Mouse (Mus musculus): ENCODE results near the gene Wdfy1. TPM values are rescaled to one million over a fixed set of nuclear protein-coding genes. Genes with fewer than 3 reads are reported as not detected.

The Wdfy1 gene
- polyA plus RNA-seq, 2 experiments, result 20.8 to 31.1 TPM

GRCm38 (mm10) chr1:79764483-79764882 is 11.5 kb downstream of the Wdfy1 start:
- no peak for TF ChIP-seq POLR2A (IDR thresholded peaks at IDR 0.05; ENCODE audit: borderline replicate concordance, extremely low read depth, insufficient read depth, insufficient read length)
- Histone ChIP-seq H3K9me3 (ENCODE audit: control insufficient read depth, low read length) (no peaks in the 10 kb centered on the region), H3K9ac (ENCODE audit: low read depth, low read length, severe bottlenecking) (no peak overlapping the region), H3K4me3 (replicated peaks; ENCODE audit: low read length) (no peak overlapping the region), H3K36me3 (ENCODE audit: control insufficient read depth, insufficient read depth, low read length) (no peaks in the 10 kb centered on the region), H3K27ac (replicated peaks; ENCODE audit: low read depth, low read length) (no peak overlapping the region), H3K27me3 (ENCODE audit: control insufficient read depth, insufficient read depth, low read length) (no peaks in the 10 kb centered on the region), H3K4me1 (ENCODE audit: control insufficient read depth, insufficient read depth, low read length) (peaks cover 11% of the 10 kb centered on the region), H3K4me2 (replicated peaks; ENCODE audit: low read depth, low read length, severe bottlenecking) (no peak overlapping the region)
- no peak for ATAC-seq (ENCODE audit: low FRiP score, low read depth)
- DNase-seq (ENCODE audit: low spot score), result no peak
- 89% methylated on average over 1 of the region's 1 CpGs for WGBS

DNA sequence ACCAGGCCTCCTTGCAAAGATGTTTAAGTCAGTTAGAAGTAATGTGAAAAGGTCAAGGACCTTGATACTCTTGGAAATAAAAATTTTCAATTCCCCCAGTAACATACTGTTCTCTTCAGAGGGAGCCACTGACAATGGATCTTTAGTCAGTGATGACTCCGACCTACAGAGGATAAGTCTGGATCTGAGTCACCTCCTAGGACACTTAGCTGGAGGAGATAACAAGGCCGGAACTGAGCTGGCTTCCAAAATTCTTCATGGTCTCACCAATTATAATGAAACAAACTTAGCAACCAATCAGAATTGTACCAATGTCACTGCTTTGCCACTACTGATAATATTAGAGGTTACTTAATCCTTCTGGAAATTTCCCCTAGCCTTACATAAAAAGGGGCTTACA is 11.9 kb downstream of the Wdfy1 start:
- DNase-seq (ENCODE audit: low spot score) (no peak), ATAC-seq (ENCODE audit: low FRiP score, low read depth) (no peak)
- Histone ChIP-seq H3K36me3 (ENCODE audit: control insufficient read depth, insufficient read depth, low read length) (no peaks in the 10 kb centered on the region), H3K9me3 (ENCODE audit: control insufficient read depth, low read length) (no peaks in the 10 kb centered on the region), H3K4me1 (ENCODE audit: control insufficient read depth, insufficient read depth, low read length) (peaks cover 11% of the 10 kb centered on the region), H3K4me3 (replicated peaks; ENCODE audit: low read length) (no peak overlapping the region), H3K4me2 (replicated peaks; ENCODE audit: low read depth, low read length, severe bottlenecking) (no peak overlapping the region), H3K9ac (ENCODE audit: low read depth, low read length, severe bottlenecking) (no peak overlapping the region), H3K27ac (replicated peaks; ENCODE audit: low read depth, low read length) (no peak overlapping the region), H3K27me3 (ENCODE audit: control insufficient read depth, insufficient read depth, low read length) (no peaks in the 10 kb centered on the region)
- TF ChIP-seq POLR2A (IDR thresholded peaks at IDR 0.05; ENCODE audit: borderline replicate concordance, extremely low read depth, insufficient read depth, insufficient read length), result no peak
- 89% methylated on average over 2 of the region's 2 CpGs for WGBS

- no peak overlapping the region for H3K9ac ChIP-seq (ENCODE audit: low read depth, low read length, severe bottlenecking)
- no peak for TF ChIP-seq POLR2A (IDR thresholded peaks at IDR 0.05; ENCODE audit: borderline replicate concordance, extremely low read depth, insufficient read depth, insufficient read length)
- peaks cover 11% of the 10 kb centered on the region for H3K4me1 ChIP-seq (ENCODE audit: control insufficient read depth, insufficient read depth, low read length)
- peak overlapping the region; percentile 90; the same call in 1 of the 2 replicates for H3K4me3 ChIP-seq (replicated peaks; ENCODE audit: low read length)
- H3K4me2 ChIP-seq (replicated peaks; ENCODE audit: low read depth, low read length, severe bottlenecking), result peak overlapping the region; percentile 90
- H3K27ac ChIP-seq (replicated peaks; ENCODE audit: low read depth, low read length), result no peak overlapping the region
- H3K36me3 ChIP-seq (ENCODE audit: control insufficient read depth, insufficient read depth, low read length), result no peaks in the 10 kb centered on the region
- H3K9me3 ChIP-seq (ENCODE audit: control insufficient read depth, low read length), result no peaks in the 10 kb centered on the region
- no peaks in the 10 kb centered on the region for H3K27me3 ChIP-seq (ENCODE audit: control insufficient read depth, insufficient read depth, low read length)
- ATAC-seq (ENCODE audit: low FRiP score, low read depth) (no peak), DNase-seq (ENCODE audit: low spot score) (no peak)
- WGBS, result 58% methylated on average over 16 of the region's 16 CpGs
Measured at GRCm38 (mm10) chr1:79762282-79763250, 13.4 kb downstream of the Wdfy1 start.

DNA sequence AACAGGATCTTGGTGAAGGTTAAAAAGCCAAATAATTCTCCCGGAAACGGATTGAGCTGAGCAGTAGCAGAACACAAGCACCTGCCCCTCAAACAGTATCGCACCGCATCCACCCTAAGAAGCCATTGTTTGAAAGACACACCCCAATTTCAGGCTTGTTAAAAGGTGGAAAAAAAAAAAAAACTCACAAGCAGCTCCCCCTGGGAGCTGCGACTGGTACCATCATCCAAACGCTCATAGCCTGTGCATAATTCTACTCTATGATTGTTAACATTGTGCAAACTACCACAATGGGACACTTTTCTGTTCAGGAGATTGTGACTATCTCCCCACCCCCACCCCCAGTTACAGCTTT is 14.0 kb downstream of the Wdfy1 start:
- no peaks in the 10 kb centered on the region for H3K36me3 ChIP-seq (ENCODE audit: control insufficient read depth, insufficient read depth, low read length)
- peak overlapping the region; percentile 90 for H3K4me2 ChIP-seq (replicated peaks; ENCODE audit: low read depth, low read length, severe bottlenecking)
- 0% methylated on average over 6 of the region's 6 CpGs for WGBS
- H3K9me3 ChIP-seq (ENCODE audit: control insufficient read depth, low read length), result no peaks in the 10 kb centered on the region
- DNase-seq (ENCODE audit: low spot score) (no peak), ATAC-seq (ENCODE audit: low FRiP score, low read depth) (peak; percentile 13; the same call in 1 of the 2 replicates)
- peak overlapping the region; percentile 81; the same call in 1 of the 2 replicates for H3K9ac ChIP-seq (ENCODE audit: low read depth, low read length, severe bottlenecking)
- no peak for TF ChIP-seq POLR2A (IDR thresholded peaks at IDR 0.05; ENCODE audit: borderline replicate concordance, extremely low read depth, insufficient read depth, insufficient read length)
- H3K4me3 ChIP-seq (replicated peaks; ENCODE audit: low read length), result peak overlapping the region; percentile 90
- H3K27me3 ChIP-seq (ENCODE audit: control insufficient read depth, insufficient read depth, low read length), result no peaks in the 10 kb centered on the region
- no peak overlapping the region for H3K27ac ChIP-seq (replicated peaks; ENCODE audit: low read depth, low read length)
- peaks cover 11% of the 10 kb centered on the region for H3K4me1 ChIP-seq (ENCODE audit: control insufficient read depth, insufficient read depth, low read length)

GRCm38 (mm10) chr1:79761106-79761916 is 14.6 kb downstream of the Wdfy1 start:
- Histone ChIP-seq H3K27me3 (ENCODE audit: control insufficient read depth, insufficient read depth, low read length) (no peaks in the 10 kb centered on the region), H3K27ac (replicated peaks; ENCODE audit: low read depth, low read length) (no peak overlapping the region)

More at GRCm38 (mm10) chr1:79761106-79761916, 14.6 kb downstream of the Wdfy1 start:
- Histone ChIP-seq H3K4me2 (replicated peaks; ENCODE audit: low read depth, low read length, severe bottlenecking) (peak overlapping the region; percentile 90), H3K9ac (ENCODE audit: low read depth, low read length, severe bottlenecking) (peak overlapping the region; percentile 81), H3K9me3 (ENCODE audit: control insufficient read depth, low read length) (no peaks in the 10 kb centered on the region), H3K4me3 (replicated peaks; ENCODE audit: low read length) (peak overlapping the region; percentile 90), H3K36me3 (ENCODE audit: control insufficient read depth, insufficient read depth, low read length) (no peaks in the 10 kb centered on the region), H3K4me1 (ENCODE audit: control insufficient read depth, insufficient read depth, low read length) (peaks cover 11% of the 10 kb centered on the region)
- TF ChIP-seq POLR2A (IDR thresholded peaks at IDR 0.05; ENCODE audit: borderline replicate concordance, extremely low read depth, insufficient read depth, insufficient read length), result no peak
- DNase-seq (ENCODE audit: low spot score) (peak; percentile 88), ATAC-seq (ENCODE audit: low FRiP score, low read depth) (peak; percentile 97)
- WGBS, result under 1% methylated on average over 53 of the region's 65 CpGs
